Mouse (Mus musculus) gastrocnemius, postnatal 4 days (tissue): ENCODE data around the gene Ampd3. TPM values are rescaled to one million over a fixed set of nuclear protein-coding genes. Genes with fewer than 3 reads are reported as not detected.

Experiments used
- DNase-seq, 2 experiments: peaks; one replicate each; pipeline ENCODE4 v3.0.0; 2021 to 2022; ENCODE audit warnings: low spot score in 2 of 2, mixed read lengths in 2 of 2
- total RNA-seq, 2 experiments: library from RNA; stranded (reverse); gene quantifications; 2 replicates each; pipeline ENCODE4 v1.2.3; 2021

Ampd3 gene
- total RNA-seq, 2 experiments from 2014 or later: 8.7 to 8.8 TPM

- DNase-seq: no peak
Observed at GRCm38 (mm10) chr7:110796367-110797051, 28.5 kb downstream of the Ampd3 start.

DNA sequence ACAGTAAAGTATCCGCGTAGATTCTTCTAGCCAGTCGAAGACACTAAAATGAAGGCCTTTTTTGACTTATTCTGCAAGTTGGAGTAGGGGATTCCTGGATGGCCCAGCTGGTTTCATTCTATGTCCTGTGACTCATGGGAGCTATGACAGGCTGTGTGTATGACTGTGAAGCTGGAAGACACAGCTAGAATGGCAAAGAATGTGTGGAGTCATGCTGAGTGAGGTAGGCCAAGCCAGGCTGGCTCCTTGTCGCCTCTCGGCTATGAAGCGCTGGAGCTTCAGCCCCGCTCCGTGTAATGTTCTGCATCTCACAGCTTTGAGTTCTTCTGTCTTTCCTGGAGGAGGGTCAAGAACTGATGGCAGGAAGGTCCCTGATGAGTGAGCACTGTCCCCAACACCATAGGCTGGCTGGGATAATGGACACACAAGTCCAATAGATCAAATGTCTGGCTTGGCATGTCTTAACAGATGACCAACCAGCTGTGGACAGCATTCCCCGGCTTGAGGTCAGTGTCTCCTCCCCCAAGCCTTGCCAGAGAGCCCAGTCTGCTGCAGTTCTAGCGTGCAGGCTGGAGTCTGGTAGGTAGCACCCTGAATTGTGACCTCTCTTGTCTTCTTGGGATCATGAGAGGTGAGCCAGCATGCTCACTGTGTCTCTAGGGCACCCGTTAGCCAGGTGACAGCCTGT lies 29.9 kb downstream of the Ampd3 start:
- DNase-seq: no peak

DNA sequence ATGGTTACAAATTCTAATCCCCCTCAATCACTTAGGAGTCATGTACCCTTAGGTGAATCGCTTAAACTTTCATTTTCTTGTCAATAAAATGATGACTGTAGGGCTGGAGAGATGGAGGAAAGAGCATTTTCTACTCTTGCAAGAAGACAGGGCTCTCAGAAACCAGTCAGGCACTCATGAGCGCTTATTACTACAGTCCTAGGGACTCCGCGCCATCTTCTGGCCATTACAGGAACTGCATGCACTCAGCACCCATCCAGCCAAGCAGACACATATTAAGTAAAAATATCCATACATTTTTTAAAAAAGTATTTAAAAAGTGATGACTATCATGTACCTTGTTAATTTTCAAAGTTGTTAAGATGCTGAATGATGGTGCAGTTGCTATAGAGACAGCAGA lies 33.0 kb downstream of the Ampd3 start:
- peak; percentile 62 to 80 for DNase-seq

DNA sequence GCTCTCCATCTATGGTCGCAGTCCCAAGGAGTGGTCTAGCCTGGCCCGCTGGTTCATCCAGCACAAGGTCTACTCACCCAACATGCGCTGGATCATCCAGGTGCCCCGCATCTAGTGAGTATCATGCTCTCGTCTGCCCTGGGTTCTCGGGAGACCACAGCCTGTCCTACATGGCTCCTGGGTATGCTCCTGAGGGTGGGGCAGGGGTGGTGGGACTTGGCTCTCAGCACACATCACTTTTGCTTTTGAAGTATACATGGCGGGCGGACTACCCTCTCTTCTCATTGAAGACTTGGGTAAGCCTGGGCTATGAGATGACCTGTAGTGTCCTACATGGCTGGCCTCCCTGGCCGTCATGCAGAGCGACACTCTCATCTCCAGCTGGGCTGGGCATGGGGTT lies 35.1 kb downstream of the Ampd3 start:
- no peak for DNase-seq

- DNase-seq: no peak
Observed at GRCm38 (mm10) chr7:110804266-110804665, 36.3 kb downstream of the Ampd3 start.

- no peak for DNase-seq
Observed at GRCm38 (mm10) chr7:110807460-110808030, 39.5 kb downstream of the Ampd3 start.

DNA sequence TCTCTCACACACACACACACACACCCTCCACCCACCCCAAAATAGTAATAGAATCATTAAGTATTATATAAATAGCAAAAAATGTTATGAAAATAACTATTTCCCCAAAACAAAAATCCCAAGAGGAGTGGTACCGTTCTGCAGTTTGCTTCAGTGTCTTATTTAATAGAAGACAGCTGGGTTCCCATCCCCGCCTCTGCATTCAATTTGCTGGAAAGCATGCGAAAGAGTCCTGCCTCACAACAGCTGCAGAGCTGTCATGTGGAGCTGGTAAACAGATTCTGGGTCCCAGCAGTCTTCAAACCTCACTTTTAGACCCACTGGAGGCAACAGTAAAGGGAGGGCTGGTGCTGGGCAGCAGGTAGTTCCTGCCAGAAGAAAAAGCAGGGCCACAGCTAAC lies 41.0 kb downstream of the Ampd3 start:
- no peak for DNase-seq

- DNase-seq: no peak
Observed at GRCm38 (mm10) chr7:110809585-110810557, 41.9 kb downstream of the Ampd3 start.

- no peak for DNase-seq
Observed at GRCm38 (mm10) chr7:110810995-110811394, 43.0 kb downstream of the Ampd3 start.

GRCm38 (mm10) chr7:110811529-110811928 lies 43.5 kb downstream of the Ampd3 start:
- DNase-seq: no peak

- no peak for DNase-seq
Observed at GRCm38 (mm10) chr7:110813983-110814382, 46.0 kb downstream of the Ampd3 start.

- DNase-seq: no peak
Observed at GRCm38 (mm10) chr7:110816037-110816436, 48.0 kb downstream of the Ampd3 start.

GRCm38 (mm10) chr7:110818206-110818605 lies 50.2 kb downstream of the Ampd3 start:
- DNase-seq: no peak

DNA sequence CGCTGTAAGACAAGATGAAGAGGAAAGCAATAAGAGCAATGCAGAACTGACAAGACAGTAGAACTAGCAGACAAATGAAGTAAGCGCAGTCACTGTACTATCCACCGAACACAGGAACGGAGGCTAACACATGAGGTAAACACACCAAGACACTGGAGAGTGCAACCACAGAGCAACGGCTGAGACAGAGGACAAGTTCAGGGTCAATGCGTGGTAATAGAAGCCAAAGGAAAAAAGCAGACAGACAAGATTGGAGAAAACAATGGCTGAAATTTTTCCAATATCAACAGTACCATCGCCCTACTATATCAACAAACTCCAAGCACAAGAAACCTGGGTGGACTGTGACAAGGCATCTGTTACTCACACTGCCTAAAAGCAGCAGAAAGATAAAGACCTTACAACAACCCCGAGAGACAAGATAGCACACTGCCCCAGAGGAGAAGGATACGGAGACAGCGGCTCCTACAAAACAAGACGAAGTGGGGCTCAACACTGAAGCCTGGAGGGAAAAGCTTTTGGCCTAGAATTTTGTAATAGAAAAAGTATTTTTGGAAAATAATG lies 50.9 kb downstream of the Ampd3 start:
- no peak for DNase-seq

- no peak for DNase-seq
Observed at GRCm38 (mm10) chr7:110821068-110821467, 53.1 kb downstream of the Ampd3 start.

DNA sequence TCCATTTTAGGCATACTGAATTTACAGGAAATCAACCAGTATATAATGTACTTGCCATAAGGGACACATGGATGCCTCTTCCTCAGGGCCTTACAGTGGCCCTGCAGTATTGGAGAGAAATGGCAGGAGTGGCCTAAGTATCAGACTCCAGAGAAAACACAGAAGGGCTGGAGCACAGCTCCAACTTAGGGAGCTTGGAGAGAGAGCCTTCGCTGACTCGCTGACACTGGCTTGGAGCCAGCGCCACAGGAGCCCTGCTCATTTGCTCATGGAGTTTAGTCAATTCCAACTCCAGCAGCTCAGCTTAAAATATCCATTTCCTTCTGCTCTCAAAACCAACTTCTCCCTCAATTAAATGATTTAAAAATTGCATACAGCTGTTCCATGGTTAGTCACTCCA lies 53.6 kb downstream of the Ampd3 start:
- peak in 1 of 2 experiments; percentile 53 for DNase-seq

DNA sequence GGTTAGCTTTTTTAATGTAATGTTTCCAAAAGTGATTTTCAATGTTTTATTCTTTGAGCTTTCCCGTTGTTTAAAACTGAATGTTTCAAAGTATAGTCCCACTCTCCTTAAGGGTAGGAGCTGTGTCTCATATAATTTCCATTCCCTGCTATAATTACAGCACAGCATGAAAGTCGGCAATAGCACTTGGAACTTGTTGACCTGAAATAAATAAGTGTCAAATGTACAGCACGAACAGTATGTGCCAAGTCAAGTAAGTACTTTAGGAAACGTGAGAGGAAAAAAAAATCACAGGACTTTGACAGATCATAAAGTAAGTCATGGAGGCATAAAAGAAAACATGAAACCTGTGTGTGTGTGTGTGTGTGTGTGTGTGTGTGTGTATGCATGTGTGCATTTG lies 54.0 kb downstream of the Ampd3 start:
- DNase-seq: no peak

- DNase-seq: no peak
Observed at GRCm38 (mm10) chr7:110823076-110823475, 55.1 kb downstream of the Ampd3 start.

- no peak for DNase-seq
Observed at GRCm38 (mm10) chr7:110823593-110823992, 55.6 kb downstream of the Ampd3 start.

- DNase-seq: no peak
Observed at GRCm38 (mm10) chr7:110823995-110824953, 56.3 kb downstream of the Ampd3 start.
